Mouse (Mus musculus) adrenal gland, adult (tissue): ENCODE measurements around the gene H13.

Source experiments
- DNase-seq, 2 experiments: peaks; one replicate each; pipeline ENCODE4 v3.0.0; 2022 to 2023; ENCODE audit warnings: low spot score in 1 of 2; ENCODE audit not compliant: inconsistent age in 2 of 2

Gene H13

DNA sequence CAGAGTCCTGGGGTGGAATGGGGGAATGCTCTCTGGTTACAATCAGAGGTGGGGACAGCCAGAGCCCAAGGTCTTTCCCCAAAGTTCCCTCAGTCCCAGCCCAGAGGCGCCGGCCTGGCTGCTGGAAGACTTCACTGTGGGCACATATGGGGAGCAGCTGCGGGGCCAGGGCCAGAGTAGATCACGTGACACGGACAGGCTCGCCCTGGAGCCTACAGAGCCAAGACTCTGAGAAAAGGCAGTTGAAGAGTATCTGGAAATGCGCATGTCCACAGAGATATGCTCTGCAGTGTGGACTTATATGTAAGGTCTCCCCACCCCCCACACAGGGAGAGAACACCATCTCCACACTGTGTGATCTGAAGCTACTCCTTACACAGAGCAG, 60.4 kb downstream of the H13 start:
- DNase-seq = peak; percentile 68 to 86

- DNase-seq = peak in 1 of 2 experiments; percentile 59
Measured at GRCm38 (mm10) chr2:152733201-152733600, 63.9 kb downstream of the H13 start.

DNA sequence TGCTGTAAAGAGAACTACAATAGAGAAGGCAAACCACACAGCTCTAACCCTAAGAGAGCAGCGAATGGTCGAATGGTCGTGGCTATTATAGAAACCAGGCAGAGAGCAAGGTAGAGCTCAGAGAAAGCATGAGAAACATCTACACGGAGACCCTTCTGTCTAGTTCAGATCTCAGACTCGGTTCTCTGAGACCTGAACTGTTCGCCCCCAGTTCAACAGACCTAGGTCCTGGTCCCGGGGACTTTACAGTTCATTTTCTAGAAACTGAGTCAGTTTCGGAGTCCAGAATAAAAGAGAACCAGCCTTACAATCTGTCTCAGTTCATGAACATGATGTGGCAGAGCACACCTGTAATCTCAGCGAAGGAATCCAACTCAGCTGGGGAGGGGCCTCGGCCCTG, 65.2 kb downstream of the H13 start:
- DNase-seq = no peak

GRCm38 (mm10) chr2:152734984-152735383, 65.7 kb downstream of the H13 start:
- peak; percentile 96 to 97 for DNase-seq

DNA sequence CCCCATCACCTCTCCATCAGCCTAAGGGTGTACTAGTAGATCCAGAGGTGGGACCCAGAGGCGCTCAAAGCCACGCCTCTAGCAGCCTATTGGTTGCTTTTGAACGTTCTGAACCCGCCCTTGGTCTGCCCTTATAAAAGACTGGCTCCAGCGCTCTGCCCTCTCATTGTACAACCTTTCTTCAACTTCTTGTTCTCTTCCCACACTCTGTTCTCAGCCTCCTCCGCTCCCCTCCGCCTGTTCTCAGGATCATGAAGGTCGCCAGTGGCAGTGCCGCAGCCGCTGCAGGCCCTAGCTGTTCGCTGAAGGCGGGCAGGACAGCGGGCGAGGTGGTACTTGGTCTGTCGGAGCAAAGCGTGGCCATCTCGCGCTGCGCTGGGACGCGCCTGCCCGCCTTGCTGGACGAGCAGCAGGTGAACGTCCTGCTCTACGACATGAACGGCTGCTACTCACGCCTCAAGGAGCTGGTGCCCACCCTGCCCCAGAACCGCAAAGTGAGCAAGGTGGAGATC, 66.9 kb downstream of the H13 start, which contains the start of gene Id1:
Gene Id1, plus strand, starts transcription at position 162 of the 512 bp plus-strand sequence.
- DNase-seq = peak; percentile 92 to 98

DNA sequence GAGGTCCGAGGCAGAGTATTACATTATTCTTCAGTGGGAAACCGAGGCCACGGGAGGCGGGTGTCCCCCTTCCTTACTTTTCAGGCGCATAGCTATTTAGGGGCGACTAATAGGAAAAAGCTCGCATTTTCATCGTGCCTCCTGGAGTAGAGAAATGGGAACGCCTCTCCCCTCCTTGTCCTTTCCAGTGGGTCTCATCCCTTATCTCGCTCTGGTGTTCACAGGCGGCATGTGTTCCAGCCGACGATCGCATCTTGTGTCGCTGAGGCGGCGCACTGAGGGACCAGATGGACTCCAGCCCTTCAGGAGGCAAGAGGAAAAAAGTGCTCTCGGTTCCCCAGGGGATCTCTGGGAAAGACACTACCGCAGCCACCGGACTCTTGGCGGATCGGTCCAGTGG, 67.5 kb downstream of the H13 start:
- peak; percentile 52 to 83 for DNase-seq

DNA sequence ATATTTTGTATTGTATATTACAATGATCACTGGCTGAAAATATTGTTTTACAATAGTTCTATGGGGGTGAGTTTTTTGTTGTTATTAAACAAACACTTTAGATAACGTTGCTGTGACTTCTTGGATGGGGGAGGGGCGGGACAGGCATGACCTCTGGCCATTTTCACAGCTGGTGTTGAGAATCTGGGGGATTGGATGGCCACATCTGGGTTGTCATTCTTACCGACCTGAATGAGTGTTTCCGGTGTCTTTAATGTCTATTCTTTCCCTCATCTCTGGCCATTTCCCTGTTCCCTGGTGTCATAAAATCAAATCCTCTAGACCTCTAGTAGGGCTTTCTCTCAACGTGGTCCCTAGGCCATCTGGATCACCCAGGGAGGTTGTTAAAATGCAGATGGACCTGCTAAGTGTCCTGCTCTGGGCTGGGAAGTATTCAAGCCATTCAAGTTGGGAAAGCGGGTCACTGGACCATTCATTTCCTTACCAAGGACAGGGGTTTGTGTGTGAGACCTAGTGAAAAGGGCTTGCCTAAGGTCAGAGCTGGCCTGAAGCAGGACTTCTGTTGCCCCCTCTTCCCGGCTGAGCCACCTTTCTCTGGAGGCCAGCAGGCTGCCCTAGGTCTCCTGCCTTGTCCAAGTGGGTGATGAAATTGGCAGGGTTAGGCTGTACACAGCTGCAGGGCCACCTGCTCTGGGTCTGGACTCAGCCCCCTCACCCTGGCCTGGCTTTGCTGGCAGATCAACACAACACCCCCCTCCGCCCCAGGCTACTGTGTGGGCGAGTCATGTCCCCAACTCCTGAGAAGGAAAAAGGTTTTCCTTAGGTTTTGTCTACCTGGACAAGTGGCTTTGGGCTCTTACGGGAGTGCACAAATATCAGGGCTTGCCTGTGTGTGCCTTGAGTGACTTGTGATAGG, 68.3 kb downstream of the H13 start:
- peak; percentile 47 to 80 for DNase-seq

- DNase-seq = peak; percentile 23 to 74
Measured at GRCm38 (mm10) chr2:152738341-152738740, 69.1 kb downstream of the H13 start.

DNA sequence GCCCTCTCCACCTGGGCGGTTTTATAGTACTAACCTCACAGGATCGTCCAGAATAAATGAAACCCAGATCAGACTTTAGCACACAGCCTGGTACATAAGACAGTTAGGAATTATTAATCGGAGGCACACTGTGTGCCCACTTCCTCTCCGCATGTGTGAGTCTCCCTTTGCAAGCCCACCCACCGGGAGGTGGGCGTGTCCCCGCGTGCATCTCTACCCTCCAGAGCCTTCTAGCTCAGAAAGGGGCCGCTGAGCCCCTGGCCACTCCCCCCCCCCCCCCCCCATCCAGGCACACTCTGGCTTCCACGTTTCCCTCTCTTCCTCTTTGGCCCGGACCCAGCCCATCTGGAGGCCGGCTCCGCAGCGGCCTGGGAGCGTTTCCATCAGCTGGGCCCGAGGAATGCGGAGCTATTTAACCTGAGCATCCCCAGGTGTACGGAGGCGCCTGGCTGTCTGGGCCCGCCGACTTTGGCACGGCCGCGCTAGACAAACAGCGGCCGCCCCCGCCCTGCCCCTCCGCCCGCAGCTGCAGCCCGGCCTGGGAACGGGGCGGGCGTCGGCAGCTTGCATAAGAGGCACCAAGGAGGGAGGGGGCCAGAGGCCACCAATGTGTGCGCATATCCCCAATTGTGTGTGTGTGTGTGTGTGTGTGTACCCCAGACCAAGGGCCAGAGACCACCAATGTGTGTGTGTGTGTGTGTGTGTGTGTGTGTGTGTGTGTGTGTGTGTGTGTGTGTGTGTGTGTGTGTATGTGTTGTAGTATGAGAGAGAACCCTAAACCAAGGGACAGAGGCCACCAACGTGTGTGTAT, 70.0 kb downstream of the H13 start:
- DNase-seq = peak; percentile 76 to 83

DNA sequence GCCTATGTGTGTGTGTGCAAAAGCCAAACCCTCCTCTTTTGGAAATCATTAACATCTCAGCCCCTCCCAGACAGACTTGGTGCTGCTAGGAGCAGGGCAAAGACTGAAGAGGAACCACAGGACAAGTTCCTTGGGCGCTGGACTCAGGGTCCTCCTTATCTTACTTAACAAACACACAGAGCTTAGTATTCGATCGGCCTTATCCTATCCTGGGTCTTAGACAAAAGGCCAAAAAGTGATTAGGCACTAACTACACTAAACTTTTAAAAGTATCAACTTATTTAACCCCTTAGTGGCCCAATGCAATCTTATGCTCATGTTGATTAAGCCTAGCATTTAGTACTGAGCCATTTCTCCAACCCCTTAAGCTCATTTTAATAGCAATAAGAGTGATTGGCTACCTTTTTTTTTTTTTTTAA, 70.6 kb downstream of the H13 start:
- peak in 1 of 2 experiments; percentile 32 for DNase-seq

- peak in 1 of 2 experiments; percentile 45 for DNase-seq
Measured at GRCm38 (mm10) chr2:152740490-152740889, 71.2 kb downstream of the H13 start.

GRCm38 (mm10) chr2:152741153-152742041, 72.1 kb downstream of the H13 start:
- peak; percentile 81 to 94 for DNase-seq

DNA sequence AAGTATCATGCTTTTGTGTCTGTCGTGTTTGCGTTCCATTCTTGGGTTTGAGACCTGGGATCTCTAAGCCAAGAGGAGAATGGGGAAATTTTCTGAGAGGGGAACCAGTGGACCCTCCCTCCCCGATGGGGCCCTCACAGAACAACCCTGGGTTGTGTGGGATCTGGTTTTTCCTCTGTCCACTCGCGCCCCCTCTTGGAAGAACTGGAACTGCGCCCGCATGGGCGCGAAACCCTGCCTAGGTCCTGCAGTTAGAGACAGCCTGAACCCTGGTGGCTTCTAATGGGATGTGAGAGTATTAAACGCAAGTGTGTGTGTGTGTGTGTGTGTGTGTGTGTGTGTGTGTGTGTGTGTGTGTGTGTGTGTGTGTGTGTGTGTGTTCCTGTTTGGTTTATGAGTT, 73.2 kb downstream of the H13 start:
- DNase-seq = peak; percentile 81 to 94

- DNase-seq = no peak
Measured at GRCm38 (mm10) chr2:152753944-152754711, 84.9 kb downstream of the H13 start, which contains the start of gene Cox4i2. TSS of gene Cox4i2 (plus strand) at chr2:152754173.

- no peak for DNase-seq
Measured at GRCm38 (mm10) chr2:152756474-152757393, 87.5 kb downstream of the H13 start.

DNA sequence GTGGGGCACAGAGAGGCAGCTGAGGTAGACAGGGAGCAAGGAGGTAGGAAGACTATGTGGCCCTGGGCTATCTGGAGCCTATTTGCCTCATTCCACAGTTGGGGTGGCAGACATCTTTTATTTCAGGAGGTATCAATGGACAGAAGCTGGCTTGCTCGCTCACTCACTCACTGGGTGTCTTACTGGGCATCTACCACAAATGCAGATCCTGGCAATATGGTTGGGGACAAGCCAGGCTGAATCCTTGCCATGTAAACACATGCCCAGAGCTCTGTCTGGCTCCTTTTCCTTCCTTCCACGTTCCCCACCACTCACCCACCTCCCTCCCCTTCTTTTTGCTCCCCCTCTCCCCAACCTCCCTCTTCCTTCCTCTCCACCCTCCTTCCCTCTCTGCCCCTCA, 88.2 kb downstream of the H13 start:
- no peak for DNase-seq
